Mouse (Mus musculus): Measurements from ENCODE around the gene Lipm.

Gene Lipm

DNA sequence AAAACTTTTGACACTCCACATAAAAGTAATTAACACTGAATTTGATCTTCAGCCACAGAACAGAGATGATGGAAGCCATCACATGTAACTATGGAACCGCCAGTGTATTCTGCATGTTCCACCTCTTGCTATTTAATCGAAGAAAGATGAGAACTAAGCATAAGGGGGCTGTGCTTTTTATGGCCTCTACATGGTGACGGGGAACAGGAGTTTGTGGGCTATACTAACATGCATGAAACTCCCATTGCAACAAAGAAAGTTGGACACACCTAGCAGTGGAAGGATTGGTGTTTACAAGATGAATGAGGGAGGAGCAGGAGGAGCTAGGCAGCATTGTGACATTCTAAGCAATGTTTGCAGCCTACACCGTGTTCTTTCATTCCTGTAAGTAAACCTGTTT, at the start of gene Lipm:
TSS of gene Lipm (plus strand) at position 301 of the 400 bp plus-strand sequence.
- DNase-seq (ENCODE audit: low read depth, low spot score), result no peak

DNA sequence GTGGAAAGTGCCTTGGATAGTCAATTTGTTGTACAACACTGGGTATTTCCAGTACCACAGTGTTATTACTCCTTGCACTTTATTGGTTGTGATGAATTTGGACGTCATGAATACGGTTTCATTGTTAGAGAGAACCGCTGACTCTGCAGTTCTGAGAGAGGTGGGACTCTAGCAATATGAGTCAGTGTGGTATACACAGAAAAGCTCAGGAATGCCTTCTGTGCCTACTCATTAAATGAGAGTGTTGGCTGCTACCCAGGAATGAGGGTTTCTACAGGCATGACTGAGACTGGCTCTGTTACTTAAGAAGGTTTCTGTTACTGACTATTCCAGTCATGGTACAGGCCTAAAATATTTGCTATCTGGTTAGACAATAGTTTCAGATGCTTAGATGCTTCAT, 49.2 kb upstream of the Lipm start:
- DNase-seq (ENCODE audit: low read depth, low spot score), result no peak

DNA sequence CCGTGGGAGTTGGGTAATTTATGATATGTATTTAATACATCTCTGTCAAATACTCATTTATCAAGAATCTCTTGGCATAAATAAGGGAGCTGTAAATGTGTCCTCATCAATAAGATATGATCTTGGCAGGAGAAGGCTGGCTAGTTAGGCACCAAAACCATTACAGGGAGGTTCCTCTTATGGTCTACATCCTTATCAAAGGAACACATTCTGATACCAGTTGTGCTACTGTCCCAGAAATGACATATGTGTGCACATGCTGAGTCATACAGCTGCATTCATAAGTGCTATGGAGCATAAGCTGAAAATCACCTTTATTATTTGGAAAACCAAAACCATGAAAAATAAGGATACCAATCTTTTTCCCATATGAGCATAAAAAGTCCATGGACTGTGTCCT, 37.2 kb upstream of the Lipm start:
- no peak for DNase-seq (ENCODE audit: low read depth, low spot score)

DNA sequence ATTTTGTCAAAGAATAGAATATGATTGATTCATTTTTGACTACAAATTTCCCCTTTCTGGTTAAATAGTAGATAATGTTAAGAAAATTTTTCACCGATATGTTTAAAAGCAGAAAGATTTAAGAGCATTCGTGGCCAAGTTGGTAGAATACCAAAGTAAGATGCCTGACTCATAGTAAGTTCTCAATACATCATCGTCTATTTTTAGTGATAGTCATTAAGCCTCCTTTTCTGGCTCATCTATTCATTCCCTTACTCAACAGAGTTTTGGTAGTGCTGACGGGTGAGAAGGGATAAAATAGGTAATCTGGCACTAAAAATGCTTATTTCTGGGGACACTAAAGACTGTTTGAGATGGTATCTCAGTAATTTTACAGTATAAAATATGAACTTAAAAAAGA, 36.7 kb upstream of the Lipm start:
- DNase-seq (ENCODE audit: low read depth, low spot score), result no peak

DNA sequence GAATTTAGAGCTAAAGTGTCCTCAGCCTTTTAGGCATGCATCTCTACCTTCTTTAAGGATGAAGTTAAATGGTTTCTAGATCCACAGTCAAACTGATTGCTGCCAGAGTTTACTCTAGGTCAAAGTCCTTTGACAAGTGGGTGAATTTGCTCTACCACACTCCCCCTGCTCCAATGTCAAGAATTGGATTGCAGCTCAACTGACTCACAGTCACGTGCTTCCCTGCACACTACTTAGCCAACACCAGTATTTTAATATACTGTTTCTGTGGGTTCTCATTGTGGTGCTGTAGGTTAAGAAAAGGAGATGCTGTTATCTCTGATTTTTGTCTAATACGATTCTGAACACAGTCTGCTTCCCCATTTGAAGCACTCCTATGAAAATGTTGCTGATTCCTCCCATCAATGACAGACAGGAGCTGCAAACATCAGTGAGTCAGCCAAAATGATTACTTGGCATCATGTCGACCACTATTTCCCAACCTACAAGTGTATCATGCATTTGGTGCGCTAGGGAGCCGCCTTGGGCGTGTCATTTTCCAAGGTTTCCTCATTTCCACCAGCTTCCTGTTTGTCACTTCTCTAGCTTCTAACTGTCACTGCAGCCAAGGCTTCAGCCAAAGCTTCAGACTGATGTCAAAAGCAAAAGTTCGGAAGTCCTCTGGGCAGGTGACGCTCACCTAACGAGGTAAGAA, 33.8 kb upstream of the Lipm start, which contains the start of gene Lipn:
TSS of gene Lipn (plus strand) at position 580 of the 694 bp plus-strand sequence.
- DNase-seq (ENCODE audit: low read depth, low spot score), result no peak

DNA sequence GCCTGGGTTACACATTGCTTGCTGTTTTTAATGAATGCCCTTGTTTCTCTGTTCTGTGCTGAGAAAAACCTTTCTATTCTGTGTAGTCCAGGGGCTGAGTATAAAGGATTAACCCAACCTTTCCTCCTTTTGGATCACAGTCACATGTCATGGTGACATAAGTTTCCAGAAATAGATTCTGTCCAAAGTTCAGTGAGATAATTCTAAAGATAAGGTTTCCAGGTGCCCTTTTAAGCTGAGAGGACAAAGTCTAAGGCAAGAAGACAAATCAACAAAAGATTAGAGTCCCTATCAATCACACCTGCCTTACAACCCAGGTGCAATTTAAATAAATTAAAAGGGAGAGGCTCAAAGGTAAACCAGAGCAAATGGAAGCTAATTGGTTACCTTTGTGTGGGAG, 26.5 kb upstream of the Lipm start:
- DNase-seq (ENCODE audit: low read depth, low spot score), result no peak

DNA sequence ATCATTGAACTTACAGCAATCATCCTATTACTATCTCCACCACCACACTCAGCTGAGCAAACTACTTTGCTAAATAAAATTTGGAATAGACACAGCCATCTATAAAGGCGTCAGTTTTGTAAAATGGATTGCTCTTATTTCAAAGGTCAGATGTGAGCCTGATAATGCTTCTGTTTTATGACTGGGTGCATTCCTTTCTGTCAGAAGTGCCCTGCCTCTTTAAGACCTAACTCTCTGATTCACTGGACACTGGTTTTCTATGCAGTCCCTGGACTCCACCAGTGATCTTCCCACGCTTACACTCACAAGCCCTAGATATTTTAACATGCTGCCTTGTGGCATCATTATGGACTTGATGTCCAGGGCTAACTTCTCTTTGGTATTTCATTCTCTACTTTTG, 22.6 kb upstream of the Lipm start:
- no peak for DNase-seq (ENCODE audit: low read depth, low spot score)

DNA sequence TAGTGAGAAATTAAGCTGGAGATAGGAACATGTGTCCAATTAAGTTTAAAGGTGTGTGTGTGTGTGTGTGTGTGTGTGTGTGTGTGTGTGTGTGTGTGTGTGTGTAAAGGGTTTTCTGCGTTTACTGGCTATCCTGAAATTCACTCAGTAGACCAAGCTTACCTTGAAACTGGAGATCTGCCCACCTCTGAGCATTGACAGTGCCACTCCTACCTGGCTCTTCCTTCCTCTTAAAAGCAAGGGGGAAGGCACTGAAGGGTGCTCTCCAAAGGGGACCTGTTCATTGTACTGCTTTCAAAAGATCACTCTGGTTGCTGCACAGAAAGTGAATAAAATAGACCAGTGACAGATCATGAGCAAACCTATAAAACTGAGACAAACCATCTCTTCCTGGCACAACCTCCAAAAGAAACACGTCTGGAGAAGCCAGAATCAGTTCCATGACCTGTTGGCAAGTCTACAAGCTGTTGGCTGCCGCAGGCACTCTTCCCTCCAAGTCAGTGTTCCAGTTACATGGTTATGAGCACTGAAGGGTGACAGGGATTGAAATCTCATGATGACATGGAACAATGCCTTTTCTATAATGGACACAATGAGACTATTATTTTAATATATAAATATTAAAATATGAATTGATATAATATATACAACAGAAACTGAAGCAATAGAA, 11.6 kb upstream of the Lipm start:
- no peak for DNase-seq (ENCODE audit: low read depth, low spot score)

DNA sequence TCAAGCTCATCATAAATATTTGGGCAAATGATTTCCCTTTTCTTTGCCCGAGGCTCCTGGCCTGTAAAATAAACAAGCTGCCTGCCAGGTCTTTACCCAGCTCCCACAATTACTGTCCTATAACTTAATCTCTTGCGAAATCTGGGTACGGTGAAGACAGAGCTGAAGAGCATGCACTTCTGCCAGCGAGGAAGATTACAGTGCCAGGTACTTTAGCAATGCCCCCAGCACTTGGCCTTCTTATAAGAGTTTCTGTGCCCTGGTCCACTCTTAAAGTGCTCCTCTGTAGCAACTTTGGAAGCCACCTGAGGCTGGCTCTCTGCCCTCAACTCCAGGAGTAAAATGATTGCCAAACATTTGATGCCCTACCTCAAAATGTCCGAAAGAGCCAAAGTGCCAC, 5.4 kb upstream of the Lipm start:
- no peak for DNase-seq (ENCODE audit: low read depth, low spot score)

DNA sequence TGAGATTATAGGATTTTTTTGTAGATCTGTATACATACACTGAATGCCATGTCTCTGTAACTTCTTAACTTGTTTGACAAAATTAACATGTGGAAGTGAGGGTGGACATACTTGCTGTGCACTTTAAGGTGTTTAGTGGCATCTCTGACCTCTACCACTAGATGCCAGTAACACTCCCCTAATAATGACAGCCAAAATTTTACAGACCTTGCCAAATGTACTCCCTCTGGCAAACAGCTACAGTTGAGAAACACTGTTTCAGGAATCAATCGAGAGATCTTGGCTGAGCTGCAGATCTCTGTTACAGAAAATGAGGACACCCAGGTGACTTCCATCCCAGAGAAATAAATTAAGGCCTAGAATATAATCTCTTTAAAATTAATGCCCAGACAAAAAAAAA, 4.5 kb upstream of the Lipm start:
- no peak for DNase-seq (ENCODE audit: low read depth, low spot score)

DNA sequence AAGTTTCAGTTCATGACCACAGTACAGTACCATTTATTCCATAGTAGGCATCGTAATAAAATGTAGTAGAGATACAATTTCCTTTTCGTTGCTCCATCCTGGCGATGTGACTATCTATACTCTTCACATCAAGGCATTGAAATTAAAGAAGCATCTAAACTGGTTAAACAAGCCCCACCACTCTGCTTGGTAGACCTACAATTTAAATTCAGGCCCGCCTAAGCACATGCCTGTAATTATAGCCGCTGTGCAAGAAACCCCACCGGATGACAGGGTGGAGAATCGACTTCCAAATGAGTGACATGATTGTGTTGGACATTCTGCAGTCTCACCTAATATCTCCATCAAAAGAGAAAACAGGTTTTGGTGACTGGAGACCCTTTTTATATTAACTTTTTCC, 1.2 kb downstream of the Lipm start:
- no peak for DNase-seq (ENCODE audit: low read depth, low spot score)

DNA sequence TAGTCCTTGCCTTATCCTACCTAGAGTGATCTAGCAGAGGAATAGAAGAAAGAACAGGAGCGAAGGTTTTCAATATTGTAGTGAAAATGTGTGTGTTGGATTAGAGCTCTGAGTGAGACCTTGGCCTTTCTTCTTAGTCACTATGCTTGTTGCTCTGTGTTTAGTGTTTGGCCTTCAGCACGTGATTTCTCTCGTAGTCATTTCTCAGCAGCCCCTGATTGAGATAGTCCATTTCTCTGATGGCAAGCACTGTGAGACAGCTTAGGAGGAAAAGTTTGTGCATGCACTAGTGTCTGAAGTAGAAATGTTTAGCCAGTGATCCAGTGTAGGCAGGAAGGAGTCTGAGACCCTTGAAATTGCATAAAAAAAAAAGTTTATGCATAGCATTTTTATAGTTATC, 4.1 kb downstream of the Lipm start:
- DNase-seq (ENCODE audit: low read depth, low spot score), result no peak

DNA sequence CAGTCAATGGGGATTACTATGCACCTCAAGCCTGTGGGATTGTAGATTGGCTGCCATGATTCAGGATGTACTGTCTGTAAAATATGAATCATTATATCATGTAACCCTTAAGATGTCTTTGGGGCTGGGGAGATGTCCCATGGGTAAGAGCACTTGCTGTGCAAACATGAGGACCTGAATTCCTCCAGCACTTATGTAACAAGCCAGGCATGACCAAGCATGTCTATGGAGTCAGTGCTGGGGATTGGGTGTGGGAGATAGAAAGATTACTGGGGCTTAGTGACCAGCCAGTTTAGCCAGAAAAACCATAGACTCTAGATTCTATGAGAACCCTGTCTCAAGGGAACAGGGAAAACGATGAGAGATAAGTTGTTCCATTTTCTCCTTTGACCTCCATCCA, 18.4 kb downstream of the Lipm start:
- DNase-seq (ENCODE audit: low read depth, low spot score), result no peak

DNA sequence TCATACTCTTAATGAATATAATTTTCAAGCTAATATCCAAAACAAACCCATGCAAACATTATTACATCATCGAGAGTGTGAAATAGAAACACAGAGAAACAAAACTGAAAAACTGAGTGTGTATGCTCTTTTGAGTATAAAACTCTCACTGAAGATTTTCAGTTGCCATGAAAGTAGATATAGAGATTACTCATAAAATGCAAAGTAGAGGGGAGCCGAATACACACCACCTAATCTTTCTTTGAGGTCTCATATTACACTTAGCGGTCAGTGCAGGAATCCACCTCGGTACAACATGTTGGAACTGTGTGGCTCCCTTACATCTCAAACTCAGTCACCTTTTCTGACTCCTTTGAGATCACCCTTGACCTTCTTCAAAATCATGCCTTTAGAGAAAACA, 18.9 kb downstream of the Lipm start:
- no peak for DNase-seq (ENCODE audit: low read depth, low spot score)

DNA sequence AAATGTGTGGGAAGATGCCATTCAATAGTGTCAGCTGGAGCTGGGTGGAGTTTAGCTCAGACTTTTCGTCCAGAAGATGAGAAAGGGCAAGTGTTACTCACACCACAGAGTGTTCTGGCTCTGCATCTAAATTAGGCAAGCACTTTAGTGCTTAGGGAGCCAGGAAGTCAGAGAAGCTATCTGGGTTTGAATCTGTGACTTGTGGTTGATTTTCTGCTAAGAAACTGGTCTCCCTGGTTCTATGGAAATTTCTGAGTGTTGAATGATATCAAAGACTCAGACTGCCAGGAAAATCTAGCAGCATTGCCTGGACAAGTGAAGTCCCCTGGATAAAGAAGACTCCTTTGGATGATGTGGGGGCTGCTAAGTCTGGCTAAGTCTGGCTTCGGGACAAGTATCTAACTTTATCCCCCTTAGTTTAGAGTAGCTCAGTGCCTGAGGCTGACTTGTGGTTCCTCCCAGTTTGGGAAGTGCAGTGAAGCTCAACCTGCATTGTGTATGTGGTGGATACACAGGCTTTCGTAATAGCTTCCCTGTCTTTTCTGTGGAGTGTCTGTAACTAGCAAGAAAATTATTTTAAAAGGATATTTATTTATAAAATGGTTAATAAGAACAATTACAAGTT, 19.5 kb downstream of the Lipm start:
- no peak for DNase-seq (ENCODE audit: low read depth, low spot score)

DNA sequence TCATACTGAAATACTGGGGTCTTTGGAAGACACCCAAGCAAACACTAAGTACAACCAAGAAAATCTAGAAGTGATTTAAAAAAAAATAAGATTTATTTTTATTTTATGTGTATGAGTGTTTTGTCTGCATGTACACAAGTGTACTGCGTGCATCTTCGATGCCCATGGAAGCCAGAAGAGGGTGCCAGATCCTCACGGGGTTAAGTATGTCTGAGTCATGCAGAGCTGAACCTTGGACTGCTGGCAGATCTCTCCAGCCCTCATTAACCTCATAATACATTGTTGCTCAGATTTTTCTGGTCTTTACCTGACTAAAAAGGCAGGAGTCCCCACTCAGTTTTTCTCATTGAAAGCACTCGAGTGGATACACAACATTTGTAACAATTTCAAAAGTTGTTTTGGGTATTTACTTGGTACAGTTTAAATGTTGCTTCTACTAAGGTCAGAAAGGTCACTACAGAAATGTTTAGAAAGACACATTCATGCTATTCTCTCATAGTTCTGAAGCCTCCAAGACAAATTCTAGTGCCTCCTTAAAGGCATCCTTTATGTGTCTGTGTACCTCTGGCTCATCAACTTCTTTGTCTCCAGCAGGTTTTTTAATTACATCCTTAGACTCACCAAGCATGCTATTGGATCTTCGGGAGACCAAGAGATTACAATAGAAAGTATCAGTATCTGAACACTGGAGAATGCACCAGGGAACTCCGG, 38.1 kb downstream of the Lipm start:
- DNase-seq (ENCODE audit: low read depth, low spot score), result peak; percentile 14

DNA sequence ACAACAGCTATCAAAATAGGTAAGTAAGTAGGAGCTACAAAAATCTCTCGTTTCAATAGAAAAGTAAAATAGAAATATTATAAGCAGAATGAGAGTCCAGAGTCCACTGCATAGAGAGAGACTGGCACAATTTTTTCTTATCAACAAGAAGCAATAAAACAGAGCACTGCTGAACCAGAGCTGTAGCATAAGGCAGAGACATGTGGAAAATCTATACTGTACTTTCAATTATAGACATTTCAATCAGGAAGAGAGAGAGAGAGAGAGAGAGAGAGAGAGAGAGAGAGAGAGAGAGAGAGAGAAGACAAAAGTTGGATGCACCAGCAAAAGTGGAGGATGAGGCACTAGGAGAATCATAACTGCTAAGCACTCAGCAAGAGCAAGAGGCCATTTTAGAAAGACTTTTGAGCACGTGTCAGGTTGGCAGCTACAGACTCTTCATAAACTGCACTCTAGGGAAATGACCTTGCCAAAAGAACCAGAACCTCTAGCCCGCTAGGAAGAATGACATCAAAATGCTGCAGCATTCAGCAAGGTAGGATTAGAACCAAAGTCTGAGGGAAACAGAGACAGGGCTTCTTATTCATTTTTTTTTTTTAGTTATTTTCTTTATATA, 38.8 kb downstream of the Lipm start:
- no peak for DNase-seq (ENCODE audit: low read depth, low spot score)

DNA sequence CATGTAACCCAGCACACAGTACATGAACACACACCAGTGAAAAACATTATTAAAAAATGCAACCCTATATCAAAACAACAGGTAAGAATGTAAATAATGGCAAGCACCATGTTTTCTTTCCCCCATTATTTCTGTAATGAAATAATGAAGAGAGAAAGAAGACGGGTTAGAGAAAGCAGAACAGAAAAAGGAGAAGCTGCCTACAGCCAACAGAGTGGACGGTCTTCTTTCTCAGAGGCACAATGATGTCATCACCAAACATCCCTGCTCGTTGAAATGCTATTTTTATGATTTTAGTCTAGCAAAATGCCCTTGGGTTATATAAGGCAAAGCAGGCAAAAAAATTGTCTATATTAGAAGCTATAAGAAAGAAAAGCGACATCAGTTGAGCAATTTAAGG, 47.7 kb downstream of the Lipm start:
- DNase-seq (ENCODE audit: low read depth, low spot score), result peak; percentile 17

DNA sequence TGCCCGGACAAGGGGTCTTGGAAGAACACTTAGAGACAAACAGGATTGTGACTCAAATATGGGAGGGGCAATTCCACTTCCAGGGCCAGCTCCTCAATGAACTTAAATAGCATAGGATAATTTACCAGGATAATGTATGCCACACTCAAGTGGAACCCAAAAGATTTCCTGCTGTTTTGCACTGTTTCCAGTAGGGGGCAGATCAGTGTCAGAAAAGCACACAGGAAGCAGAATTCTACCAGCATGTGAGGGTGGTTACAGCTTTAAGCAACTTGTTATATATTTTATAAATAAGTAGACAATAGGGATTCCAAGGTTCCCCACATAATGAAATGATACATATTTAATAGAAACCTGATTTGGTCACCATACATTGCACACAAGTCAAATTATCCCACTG, 51.2 kb downstream of the Lipm start:
- peak; percentile 48 for DNase-seq (ENCODE audit: low read depth, low spot score)

DNA sequence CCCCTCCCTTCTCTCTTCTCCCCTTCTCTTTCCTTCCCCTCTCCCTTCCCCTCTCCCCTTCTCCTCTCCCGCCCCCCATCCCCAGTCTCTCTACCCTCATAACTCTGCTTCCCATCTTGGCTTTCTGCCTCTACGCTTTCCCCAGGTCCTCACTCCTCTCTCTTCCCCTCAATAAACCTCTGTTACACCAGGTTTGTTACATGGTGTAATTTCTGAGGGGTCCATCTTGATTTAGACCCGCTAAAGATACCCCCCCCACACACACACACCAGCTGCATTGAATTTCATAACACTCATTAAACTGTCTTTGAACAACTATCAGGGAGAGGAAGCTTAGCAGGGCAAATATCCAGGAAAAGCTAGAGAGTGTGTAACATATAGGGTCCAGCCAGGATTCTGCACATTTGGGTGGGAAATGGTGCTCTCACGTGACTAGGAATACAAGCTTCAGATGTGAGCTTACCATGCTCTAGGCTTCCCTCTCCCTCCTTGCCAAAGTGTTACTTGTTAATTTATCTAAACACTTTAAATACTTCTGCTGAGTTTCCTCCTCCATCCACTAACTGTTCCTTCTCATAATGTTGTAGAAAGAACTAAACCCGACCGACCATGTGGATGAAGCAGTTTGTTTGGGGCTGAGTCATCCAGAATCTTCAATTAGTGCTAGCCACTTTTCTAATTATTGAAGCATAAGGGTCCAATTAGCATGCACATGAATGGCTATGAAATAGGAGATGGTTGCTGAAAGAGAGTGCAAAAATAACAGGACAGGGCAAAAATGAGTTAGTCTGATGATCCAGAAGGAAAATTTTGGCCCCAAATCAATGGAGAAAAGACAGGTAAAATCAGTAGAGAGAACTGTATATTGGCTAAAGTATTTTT, 52.8 kb downstream of the Lipm start:
- DNase-seq (ENCODE audit: low read depth, low spot score), result no peak

DNA sequence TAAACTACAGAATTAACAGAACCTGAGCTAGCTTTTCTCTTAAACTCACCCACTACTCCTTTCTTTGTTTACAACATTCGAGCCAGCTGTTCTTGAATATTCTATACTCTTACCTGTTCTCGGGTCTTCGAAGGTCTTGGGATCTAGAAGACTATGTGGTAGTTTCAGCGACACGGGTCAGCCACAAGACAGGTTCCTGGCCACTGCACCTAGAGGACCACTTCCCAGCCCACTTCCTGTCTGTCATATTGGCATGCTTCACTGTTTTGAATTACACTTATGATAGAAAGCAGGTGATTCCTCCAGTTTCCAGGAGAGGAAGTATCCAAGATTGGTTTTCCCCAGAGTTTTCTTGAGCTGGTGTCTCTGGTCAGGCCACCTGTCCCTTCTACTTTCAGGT, 62.0 kb downstream of the Lipm start:
- no peak for DNase-seq (ENCODE audit: low read depth, low spot score)
